Mouse (Mus musculus) retina, postnatal 7 days (tissue): ENCODE data around the gene Tnnt1.
"Not testable (repeated sequence)": the region's sequence is repeated elsewhere in the genome, so short reads cannot be mapped to it uniquely, and the experiment has no call there.

Experiments used
- DNase-seq: peaks from one replicate; pipeline ENCODE4 v3.0.0-alpha.2; 2012; ENCODE audit warnings: low read depth, low spot score

Tnnt1 gene

DNA sequence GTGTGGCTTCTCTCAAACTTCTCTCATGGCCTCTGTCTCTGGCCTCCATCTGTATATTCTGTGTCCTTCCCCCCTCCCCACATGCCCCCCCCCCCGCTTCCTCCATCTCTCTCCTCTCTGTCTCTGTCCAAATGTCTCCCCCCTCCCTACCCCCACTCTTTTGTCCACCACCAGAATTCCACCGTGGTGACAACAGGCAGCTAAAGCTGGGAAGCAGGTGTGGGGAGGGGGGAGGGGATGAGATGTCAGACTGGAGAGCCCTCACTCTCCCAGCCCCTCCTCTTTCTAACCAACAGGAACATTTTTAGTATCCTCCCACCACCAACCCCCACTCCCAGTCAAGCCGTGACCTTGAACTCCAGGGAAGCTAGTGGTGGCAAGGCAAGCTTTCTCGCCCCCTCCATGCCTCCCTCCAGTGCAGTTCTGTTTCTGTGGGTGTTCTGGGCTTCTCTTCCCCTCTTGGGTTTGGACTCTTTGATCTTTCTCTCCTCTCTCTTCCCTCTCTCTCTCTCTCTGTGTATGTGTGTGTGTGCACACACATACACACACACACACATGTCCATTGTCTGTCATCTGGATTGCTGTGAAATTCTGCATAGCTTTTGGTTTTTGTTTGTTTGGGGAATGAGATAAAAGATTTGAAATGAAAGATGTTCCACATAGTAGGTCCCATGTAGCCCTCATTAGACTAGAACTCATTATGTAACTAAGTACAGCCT, at the start of gene Tnnt1:
Gene Tnnt1, minus strand, starts transcription at position 51 of the 719 bp plus-strand sequence.
- no peak for DNase-seq

DNA sequence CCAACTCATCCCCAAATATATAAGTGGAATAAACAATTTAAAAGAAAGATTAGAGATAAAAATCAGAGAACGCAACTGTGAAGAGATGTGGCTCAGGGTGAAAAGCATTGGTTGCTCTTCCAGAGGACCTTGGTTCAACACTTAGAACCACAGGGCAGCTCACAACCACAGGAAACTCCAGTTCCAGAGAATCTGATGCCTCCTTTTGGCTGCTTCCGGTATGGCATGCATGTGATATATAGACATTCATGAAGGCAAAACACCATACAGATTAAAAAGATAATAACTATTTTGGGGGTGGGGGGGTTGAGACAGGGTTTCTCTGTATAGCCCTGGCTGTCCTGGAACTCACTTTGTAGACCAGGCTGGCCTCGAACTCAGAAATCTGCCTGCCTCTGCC, 46.5 kb upstream of the Tnnt1 start:
- DNase-seq, result no peak

DNA sequence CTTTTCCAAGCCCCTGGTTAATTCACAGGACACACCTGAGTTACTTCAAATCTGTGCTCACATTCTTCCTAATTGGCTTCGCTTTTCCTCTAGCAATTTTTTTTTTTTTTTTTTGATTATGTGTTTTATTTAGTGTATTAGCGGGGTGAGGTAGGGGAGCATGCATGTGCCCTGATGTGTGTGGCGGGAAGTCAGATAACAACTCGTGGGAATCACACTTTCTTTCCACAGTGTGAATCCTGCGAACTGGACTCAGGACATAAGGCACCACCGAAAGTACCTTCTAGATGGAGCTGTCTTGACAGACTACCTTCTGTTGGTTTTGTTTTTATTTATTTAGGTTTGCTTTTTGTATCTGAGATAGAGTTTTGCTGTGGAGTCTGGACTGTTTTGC, 41.0 kb upstream of the Tnnt1 start:
- no peak for DNase-seq

DNA sequence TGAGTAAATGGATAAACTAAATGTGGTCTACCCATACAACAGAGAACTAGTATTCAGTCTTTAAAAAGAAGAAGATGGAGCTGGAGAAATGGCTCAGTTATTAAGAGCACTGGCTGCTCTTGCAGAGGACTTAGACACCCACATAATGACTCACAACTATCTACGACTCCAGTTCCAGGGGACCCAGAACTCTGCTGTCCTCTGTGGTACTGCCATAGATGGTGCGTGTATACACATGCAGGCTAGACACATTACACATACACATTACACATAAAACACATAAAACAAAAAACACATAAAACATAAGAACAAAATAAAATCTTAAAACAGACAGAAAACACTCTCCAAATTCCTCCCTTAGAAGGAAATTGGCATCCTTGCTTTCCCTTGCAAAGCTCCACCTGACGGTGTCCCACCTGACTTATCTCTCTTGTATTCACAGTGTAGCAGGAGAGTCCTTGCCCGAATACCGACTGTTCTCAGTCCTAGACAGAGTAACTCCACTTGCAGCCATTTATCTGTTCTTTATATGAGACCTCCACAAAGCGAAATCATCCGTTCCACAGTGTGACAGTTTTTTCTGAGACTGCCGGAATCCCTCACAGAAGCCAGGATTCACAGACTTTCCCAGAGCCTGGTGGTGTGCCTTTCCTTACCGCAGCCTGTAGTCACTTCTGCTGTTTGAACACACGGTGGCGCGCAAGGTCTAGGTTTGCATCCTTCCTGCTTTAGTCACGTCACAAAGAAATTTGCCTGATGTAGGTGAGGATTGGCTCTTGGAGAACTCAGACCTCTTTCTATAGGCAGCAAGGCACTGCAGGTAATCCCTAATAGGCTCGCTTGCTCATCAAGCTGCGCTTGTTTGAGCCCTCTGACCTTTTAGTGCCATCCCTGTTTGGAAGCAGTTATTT, 40.3 kb upstream of the Tnnt1 start:
- peak; percentile 84 for DNase-seq

DNA sequence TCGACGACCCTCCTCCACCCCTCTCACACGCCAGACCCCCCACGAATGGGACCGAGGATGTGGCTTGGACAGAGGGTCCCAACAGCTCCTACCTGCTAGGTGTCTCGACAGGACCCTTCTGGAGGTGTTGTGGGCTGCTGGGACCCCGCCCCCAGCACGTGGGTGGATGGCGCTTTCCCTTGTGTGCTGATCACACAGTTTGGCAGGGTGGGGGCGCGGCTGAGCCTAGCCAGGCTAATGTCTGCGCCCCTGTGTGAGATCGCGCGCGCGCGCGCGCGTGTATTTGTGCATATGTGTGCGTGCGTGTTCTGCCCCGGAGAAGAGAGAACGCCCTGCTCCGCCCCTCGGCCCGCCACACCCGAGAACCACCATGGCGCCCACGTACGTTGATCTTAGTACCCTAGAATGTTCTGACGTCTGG, 31.0 kb upstream of the Tnnt1 start, which contains the start of gene Syt5:
Gene Syt5, minus strand, starts transcription at position 321 of the 421 bp plus-strand sequence.
- peak; percentile 35 for DNase-seq

DNA sequence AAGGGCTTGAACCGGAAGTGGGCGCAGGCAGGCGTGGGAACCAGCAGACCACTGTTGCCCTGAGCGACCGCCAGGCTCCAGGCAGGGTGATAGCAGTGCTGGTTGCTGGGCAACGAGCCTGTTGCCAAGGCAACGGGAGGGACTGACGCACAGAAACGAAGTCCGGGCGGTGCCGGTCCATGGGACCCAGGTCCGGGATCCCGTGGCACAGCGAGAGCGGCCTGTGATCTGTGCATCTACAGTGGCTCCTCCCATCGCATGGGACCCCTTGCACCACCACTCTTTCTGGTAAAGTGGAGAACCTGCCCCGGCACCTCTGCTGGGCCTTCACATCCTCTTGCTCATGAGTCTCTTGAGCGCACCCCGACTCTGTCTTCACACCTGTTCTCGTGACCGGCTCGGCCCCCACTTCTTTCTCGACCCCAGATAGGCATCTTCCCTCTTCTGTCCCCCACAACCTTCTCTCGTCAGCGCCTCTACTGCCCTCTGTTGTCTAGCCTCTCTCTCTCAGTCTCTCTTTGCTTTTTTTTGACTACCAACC, 30.5 kb upstream of the Tnnt1 start:
- peak; percentile 56 for DNase-seq

DNA sequence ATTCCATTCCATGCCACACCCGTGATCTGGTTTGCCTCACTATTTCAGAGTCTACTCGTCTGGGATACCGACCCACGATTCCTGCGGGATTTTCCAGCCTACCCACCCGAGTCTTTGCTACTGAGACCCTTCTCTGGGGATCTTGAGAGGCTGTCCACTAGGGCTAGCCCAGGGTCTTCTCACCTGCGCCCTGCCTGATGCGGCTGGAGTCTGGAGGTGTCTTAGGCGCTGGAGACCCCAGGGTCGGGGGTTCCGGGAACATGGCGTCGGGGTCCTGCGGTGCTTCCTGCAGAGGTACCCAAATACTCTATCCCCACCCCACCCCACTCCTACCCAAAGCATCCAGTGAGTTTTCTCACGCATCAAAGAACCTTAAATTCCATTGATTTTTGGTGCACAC, 29.9 kb upstream of the Tnnt1 start:
- DNase-seq, result no peak

DNA sequence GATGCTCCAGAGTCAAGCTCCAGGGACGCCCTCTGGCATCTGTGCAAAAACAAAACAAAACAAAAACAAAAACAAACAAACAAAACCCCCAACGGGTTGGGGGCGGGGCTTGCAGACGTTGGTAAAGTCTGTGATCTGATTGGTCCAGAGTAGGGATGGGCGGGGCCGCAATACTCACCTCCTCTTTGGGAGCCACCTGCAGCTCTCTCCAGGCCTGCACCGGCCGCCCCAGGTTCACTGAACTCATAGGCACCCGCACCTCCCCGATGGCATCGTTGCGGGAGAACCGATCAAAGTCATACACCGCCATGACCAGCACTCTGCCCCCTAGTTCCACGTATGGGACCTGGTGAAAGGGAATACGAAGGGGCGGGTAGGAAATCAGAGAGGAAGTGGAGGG, 25.8 kb upstream of the Tnnt1 start:
- no peak for DNase-seq

DNA sequence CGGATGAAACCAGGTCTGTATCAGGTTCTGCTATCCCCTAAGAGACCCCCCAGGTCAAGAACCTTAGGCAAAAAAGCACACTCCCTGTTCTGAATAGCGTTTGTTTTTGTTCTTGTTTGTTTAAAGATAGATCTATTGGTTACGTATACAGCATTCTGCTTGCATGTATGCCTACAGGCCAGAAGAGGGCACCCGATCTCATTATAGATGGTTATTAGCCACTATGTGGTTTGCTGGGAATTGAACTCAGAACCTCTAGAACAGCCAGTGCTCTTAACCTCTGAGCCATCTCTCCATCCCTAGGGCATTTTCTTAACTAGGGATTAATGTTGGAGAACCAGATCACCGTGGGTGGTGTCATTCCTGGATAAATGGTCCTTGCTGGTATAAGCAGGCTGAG, 25.2 kb upstream of the Tnnt1 start:
- no peak for DNase-seq

DNA sequence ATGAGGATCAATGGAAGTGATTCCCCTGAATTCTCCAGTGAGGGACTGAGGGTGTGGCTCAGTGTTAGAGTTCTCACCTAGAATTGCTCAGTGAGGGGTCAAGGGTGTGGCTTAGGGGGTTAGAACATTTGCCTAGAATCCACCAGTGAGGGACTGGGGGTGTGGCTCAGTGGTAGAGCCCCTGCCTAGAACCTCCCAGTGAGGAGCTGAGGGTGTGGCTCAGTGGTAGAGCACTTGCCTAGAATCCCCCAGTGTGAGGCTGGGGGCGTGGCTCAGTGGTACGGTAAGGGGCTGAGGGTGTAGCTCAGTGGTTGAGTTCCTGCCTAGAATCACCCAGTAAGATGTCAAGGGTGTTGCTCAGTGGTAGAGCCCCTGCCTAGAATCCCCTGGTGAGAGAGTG, 22.8 kb upstream of the Tnnt1 start:
- no peak for DNase-seq

DNA sequence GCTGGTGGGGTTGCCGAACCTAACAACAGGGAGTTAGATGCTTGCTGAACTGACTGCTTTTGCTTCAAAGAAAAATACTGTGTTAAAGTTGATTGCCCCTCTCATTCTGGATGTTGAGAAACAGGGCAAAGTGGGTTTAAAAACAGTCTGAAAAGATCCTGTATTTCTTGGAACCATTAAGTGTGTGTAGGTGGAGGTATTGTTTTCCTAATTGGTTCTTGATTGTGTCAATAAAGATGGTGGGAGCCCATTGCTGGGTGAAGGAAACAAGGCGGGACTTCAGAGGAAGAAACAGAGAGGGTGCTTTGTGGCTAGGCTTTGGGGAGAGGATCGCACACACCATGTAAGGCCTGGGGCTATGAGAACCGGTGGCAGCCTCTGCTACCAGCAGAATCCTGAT, 21.0 kb upstream of the Tnnt1 start:
- DNase-seq, result no peak

DNA sequence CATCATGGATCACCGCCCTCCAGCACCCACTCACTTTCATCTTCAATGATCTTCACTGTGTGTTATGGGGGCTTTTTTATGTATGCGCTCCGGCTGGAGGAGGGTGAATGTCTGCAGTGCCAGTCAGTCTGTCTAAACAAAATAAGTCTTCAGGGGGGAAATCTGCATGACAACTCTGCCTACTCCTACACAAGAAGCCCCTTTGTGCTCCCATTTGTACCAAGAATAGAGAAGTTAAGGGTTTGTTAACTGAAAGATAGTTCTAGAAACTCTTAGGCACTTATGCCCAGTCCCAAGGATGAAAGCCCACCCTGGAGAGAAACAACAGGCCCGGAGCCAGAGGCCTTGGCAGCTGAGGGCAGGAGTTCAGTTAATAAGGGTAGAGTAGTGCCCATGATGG, 20.2 kb upstream of the Tnnt1 start:
- DNase-seq, result no peak

DNA sequence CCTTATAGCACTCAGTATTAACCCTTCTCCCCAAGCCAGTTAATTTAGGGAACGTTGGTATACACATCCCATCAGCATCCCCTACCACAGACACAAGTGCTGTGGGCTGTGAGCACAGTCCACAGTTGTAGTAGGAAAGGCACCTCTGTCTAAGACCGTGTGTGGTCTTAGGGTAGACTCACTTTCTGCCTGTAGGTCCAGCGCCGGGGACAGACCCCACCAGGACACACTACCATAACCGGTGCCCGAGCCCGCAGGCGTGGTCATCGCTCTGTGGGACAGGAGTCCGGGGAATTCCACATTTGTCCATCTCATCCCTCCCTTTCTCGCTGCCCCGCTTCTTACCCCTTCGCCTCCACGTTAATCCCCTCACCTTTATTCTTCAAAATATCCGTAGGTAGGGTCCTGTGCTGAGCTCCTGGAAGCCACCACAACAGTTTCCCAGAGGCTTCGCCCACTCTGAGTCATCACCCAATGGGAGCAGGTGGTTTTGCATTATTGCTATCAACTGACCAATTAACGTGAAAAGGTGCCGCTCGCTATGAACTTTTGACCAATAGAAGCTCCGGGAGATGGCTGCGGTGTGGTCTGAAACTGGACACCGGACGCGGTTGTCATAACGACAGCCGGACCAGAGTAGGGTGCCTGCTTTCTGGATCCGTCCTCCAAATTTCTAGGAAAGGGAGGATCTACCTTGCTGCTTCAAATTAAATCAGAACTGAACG, 16.0 kb upstream of the Tnnt1 start, which contains the start of gene Dnaaf3:
Gene Dnaaf3, minus strand, starts transcription at position 449 of the 725 bp plus-strand sequence.
- DNase-seq, result no peak

DNA sequence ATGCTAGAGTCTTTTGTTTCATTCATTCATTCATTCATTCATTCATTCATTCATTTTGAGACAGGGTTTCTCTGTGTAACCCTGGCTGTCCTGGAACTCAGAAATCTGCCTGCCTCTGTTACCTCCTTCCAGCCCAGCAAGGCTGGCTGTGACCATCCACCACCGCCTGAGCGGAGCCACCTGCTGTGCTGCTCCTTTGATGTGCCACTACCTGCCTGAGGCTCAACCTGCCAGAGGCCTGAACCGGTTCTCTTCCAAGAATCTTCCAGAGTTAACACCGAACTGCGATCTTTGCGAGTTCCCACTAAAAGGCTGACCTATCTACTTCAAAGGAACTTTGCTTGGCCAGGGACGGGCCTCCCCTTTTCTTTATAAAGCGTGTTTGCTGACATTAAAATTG, 14.0 kb upstream of the Tnnt1 start:
- not testable (repeated sequence) for DNase-seq

DNA sequence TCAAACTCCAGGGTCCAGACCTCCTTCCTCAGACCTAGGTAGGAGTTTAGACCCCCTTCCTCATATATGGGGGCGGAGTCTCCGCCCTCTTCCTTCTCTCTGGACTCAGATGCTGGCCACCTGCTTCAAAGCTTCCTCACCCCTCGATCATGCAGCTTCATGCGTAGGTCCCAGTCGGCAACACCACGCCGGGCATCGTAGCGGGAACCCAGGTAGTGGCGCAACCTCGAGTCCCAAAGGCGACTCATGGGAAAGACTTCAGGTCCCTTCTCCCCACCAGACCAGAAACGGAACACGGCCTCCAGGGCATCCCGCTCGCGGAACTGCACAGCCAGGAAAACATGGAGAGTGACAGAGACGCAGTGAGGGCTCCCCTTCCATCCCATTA, 11.1 kb upstream of the Tnnt1 start:
- DNase-seq, result no peak

DNA sequence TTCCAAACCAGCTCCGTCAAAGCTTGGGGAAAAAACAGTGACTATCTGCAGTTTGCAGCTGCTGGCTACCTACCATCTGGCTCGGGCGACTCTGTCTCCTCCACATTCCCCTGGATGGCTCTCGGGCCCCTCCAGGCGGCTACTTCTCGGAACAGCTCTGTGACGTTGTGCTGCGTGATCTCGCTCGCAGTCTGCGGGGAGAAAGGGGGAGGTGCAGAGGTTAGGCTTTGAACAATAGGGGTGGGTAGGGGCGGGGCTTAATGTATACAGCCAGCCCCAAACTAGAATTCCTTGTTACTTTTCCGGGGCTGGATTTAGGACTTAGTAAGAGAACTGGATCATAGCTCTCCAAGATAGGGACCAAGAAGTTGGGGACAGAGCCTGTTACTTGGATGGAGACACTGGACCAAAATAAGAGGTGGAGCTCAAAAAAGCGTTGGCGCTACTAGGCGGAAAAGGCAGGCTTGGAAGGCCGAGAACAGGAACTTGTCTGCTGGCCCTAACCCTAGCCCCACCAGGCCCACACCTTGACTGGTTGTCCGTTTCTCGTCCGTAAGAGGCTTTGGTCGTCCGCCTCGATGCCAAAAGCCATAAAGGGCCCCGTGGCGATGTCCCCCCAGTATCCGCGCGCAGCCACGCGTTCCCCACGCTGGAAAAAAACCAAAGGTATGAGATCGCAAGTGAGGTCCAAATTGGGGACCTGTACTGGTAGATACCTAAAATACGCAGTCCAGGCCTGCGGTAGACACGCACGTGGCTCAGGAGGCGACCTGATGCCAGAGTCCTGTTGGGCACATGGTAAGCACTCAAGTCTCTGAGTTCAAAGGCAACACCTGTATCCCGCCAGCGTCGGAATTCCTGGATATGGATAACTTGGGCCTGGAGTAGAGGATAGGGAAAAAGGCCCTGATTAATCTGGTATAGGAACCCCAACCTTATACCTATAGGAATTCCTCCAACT, 10.4 kb upstream of the Tnnt1 start:
- DNase-seq, result peak; percentile 66

DNA sequence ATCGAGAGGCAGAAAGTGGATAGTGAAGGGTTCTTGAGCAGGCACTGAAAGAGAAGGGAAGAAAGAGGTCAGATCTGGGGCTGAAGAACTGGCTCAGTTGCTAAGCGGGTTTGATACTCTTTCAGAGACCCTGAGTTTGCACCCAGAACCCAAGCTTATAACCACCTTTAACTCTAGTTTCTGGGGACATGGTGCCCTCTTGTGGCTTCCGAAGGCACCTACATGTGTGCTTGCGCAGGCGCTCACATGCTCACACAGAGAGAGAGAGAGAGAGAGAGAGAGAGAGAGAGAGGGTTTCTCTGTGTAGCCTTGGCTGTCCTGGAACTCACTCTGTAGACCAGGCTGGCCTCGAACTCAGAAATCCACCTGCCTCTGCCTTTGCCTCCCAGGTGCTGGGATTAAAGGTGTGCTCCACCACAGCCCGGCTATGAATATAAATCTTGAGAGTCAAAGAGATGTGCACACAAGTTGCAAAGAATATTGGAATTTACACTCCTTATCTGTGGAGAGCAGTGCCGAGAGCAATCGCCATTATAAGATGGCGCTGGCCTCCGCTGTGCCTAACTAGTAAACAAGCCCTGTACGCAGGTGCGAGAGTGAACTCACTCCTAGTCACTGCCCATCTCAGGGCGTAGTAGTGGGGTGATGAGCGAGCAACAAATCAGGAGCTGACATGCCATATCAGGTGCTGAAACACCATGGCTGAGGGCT, 8.2 kb upstream of the Tnnt1 start, which contains the start of gene Tnni3:
Gene Tnni3, minus strand, starts transcription at position 18 of the 711 bp plus-strand sequence.
- peak; percentile 75 for DNase-seq

DNA sequence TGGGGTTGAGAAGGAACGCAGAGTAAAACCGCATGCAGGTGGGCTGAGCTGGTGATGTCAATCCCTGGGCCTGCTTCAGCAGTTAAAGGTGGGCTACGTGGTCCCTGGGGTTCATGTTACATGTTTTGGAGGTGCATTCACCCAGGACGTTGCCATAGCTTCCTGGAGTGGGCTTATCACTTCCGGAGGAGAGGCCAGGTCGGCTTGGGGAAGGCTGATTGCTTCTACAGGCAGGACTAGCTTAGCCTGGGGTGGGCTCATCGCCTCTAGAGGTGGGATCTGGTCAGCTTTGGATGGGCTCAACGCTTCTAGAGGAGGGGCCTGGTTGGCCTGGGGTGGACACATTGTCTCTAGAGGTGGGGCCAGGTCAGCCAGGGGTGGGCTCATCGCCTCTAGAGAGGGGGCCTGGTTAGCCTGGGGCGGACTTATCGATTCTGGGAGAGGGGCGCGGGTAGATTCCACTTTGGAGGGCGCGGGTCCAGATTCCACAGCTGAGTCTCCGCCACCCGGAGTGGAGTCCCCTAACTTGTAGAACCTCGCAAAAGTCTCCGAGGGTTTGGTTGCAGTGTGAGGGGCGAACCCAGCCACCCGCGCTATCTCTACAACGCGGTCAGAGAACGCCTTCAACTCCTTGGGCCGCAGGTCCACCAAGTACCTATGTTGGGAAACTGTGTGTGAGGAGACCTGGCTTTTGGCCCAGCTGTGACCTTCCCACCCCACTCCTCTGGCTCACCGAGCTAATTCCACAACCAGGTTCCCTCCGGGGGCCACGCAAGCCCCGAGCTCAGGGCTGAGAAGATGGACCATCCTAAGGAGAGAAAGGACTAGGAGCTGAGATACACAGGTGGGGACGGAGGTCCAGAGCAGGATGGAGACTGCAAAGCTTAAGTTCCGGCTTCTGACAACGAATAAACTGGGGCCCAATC, 7.3 kb upstream of the Tnnt1 start:
- DNase-seq, result no peak

DNA sequence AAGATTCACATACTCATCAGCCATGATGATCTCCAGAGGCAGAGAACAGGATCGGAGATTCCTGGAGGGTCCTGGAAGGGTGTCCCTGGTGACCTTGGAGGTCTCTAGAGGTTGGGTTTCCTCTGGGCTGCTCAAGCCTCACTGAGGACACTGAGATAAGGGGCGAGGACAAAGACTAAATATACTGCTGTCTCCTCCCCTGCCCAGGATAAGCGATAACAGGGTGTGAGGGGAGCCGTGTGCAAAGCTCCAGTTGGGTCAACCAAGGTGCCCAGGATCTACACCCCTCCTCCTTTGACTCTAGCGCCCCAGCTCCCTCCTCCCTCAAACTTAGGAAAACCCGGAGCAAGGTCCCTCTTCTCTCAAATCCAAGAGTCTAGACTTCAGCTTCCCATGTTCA, 6.1 kb upstream of the Tnnt1 start:
- no peak for DNase-seq
